Mouse (Mus musculus) lung, postnatal 0 days (tissue): ENCODE results near the gene Syn3.

Experiments
- CTCF ChIP-seq: IDR thresholded peaks from 2 replicates; pipeline ENCODE4 v1.5.1; 2016; ENCODE audit warnings: antibody characterized with exemption, mild to moderate bottlenecking
- EP300 ChIP-seq: IDR thresholded peaks from 2 replicates; pipeline ENCODE4 v1.6.1; 2016; ENCODE audit warnings: antibody characterized with exemption, mild to moderate bottlenecking, control low read depth

DNA sequence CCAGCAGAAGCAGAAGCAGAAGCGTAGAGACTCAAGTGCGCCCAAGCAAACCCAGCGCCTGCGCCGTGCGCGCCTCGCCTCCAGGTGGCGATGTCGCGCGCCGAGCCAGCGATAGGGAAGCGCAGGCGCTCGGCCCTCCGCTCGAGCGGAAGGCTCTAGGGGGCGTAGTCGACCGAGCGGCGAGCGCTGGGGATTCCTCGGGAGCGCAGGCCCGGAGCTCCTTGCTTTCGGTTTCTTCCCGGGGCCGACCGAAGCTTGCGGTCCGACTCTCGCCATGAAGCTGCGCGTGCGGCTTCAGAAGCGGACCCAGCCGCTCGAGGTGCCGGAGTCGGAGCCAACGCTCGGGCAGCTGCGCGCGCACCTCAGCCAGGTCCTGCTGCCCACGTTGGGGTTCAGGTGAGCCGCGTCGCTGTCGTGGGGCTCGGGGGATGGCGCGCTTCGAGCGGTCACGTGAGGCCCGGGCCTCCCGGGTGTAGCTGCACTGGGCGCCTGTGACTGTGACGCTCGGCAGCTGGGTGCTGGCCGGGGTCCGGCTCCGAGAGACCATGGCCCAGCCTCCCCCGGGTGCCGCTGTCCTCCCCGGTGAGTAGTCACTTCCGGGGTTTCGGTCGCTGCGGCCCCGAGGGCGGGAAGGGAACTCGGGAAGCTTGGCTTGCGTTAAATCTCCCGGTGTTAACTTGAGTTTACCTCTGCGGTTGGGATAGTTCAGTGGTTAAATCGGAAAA, 476.8 kb downstream of the Syn3 start, which contains the start of gene Fbxo7:
- TF ChIP-seq EP300 (no peak), CTCF (peak; percentile 99)
